Mouse (Mus musculus) layer of hippocampus, adult 8-10 months (tissue): ENCODE measurements around the gene Sowaha. TPM values are rescaled to one million over a fixed set of nuclear protein-coding genes. Genes with fewer than 3 reads are reported as not detected.

Experiments used
- DNase-seq, 2 experiments: peaks; one replicate each; pipeline ENCODE4 v3.0.0; 2022; ENCODE audit warnings: low spot score in 2 of 2
- total RNA-seq, 4 experiments: library from RNA; stranded (reverse); gene quantifications; 2 replicates each; pipeline ENCODE4 v1.2.4; 2022

Gene Sowaha
- total RNA-seq, 4 experiments from 2014 or later, result 91.6 to 119 (median 104) TPM

- DNase-seq, result no peak
Observed at GRCm38 (mm10) chr11:53475620-53476019, 4.5 kb downstream of the Sowaha start.

GRCm38 (mm10) chr11:53472709-53473108 is 7.4 kb downstream of the Sowaha start:
- no peak for DNase-seq

GRCm38 (mm10) chr11:53469968-53470695 is 9.9 kb downstream of the Sowaha start, which contains the start of gene Gm9837:
Gm9837 (minus strand) TSS chr11:53470479.
- peak; percentile 90 to 96 for DNase-seq

- no peak for DNase-seq
Observed at GRCm38 (mm10) chr11:53469294-53469967, 10.6 kb downstream of the Sowaha start.

GRCm38 (mm10) chr11:53466231-53466971 is 13.7 kb downstream of the Sowaha start:
- peak; percentile 77 to 82 for DNase-seq

GRCm38 (mm10) chr11:53463551-53464424 is 16.3 kb downstream of the Sowaha start:
- no peak for DNase-seq

GRCm38 (mm10) chr11:53461727-53462126 is 18.3 kb downstream of the Sowaha start:
- DNase-seq, result no peak

- no peak for DNase-seq
Observed at GRCm38 (mm10) chr11:53460192-53460591, 19.9 kb downstream of the Sowaha start.

GRCm38 (mm10) chr11:53458996-53459395 is 21.1 kb downstream of the Sowaha start:
- DNase-seq, result no peak

GRCm38 (mm10) chr11:53457372-53457954 is 22.6 kb downstream of the Sowaha start:
- DNase-seq, result no peak

GRCm38 (mm10) chr11:53456474-53457371 is 23.4 kb downstream of the Sowaha start, which contains the start of the genes Gm10447 and Shroom1:
Gm10447 (minus strand) TSS chr11:53457110.
Shroom1 (plus strand) TSS chr11:53457205.
- DNase-seq, result no peak

GRCm38 (mm10) chr11:53453031-53453430 is 27.0 kb downstream of the Sowaha start:
- DNase-seq, result no peak

GRCm38 (mm10) chr11:53452396-53452795 is 27.7 kb downstream of the Sowaha start:
- no peak for DNase-seq

- no peak for DNase-seq
Observed at GRCm38 (mm10) chr11:53451361-53451760, 28.7 kb downstream of the Sowaha start.

- DNase-seq, result no peak
Observed at GRCm38 (mm10) chr11:53450070-53450705, 29.9 kb downstream of the Sowaha start.

- DNase-seq, result no peak
Observed at GRCm38 (mm10) chr11:53448529-53448928, 31.5 kb downstream of the Sowaha start.

- no peak for DNase-seq
Observed at GRCm38 (mm10) chr11:53447996-53448395, 32.1 kb downstream of the Sowaha start.

GRCm38 (mm10) chr11:53446183-53446582 is 33.9 kb downstream of the Sowaha start:
- DNase-seq, result no peak

- DNase-seq, result no peak
Observed at GRCm38 (mm10) chr11:53445562-53445961, 34.5 kb downstream of the Sowaha start.
